Mouse (Mus musculus): ENCODE data around the gene Fopnl.

Fopnl gene

GRCm38 (mm10) chr16:14316884-14317876 lies at the start of gene Fopnl:
Fopnl (minus strand) TSS chr16:14317405.
- DNase-seq: peak; percentile 99

DNA sequence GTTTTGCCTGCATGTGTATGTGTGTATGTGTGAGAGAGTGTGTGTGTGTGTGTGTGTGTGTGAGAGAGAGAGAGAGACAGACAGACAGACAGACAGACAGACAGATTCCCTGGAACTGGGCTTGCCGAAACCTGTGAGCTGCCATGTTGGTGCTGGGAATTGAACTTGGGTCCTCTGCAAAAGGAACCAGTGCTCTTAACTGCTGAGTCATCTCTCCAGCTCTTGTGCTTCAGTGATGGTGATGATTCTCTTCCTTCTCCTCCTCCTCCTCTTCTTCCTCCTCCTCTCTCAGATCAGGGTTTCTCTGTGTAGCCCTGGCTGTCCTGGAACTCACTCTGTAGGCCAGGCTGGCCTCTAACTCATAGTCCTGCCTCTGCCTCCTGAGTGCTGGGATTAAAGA lies 48.8 kb upstream of the Fopnl start:
- DNase-seq: no peak

DNA sequence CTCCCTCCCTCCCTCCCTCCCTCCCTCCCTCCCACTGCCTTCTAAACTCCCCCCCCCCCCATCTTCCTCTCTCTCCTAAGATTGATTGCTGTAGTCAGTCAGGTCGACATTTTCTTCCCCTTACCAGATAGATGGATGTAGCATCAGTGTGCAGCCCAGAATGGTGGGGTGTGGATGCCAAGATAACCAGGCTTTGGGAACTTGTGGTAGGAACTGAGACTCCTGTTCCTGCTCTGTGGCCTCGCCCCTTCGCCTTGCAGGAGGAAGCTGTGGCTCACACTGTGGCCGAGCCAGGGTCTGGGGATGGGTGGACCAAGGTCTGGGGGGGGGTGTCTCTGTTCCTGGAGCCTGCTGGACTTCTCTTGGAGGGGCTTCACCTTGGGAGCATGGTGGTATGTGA lies 48.3 kb upstream of the Fopnl start:
- DNase-seq: no peak

DNA sequence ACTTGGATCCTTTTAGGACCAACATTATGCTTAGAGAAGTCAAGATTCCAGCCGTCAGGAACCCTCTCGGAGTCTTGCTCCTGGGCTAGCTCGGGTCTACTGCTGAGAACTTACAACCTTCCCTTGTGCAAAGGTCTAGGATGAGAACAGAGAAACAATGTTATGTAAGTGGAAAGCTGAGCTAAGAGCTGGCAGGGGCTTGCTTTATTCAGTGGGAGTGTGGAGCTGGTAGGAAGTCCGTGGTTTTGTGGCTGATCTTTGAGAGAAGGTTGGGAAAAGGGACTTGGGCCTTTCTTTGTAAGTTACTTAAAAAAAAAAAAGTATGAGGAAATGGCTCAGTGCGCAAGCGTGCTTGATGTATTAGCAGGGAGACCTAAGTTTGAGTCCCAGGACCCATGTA lies 46.9 kb upstream of the Fopnl start:
- DNase-seq: no peak

- no peak for DNase-seq
These were observed 46.3 kb upstream of the Fopnl start for GRCm38 (mm10) chr16:14363496-14363895.

DNA sequence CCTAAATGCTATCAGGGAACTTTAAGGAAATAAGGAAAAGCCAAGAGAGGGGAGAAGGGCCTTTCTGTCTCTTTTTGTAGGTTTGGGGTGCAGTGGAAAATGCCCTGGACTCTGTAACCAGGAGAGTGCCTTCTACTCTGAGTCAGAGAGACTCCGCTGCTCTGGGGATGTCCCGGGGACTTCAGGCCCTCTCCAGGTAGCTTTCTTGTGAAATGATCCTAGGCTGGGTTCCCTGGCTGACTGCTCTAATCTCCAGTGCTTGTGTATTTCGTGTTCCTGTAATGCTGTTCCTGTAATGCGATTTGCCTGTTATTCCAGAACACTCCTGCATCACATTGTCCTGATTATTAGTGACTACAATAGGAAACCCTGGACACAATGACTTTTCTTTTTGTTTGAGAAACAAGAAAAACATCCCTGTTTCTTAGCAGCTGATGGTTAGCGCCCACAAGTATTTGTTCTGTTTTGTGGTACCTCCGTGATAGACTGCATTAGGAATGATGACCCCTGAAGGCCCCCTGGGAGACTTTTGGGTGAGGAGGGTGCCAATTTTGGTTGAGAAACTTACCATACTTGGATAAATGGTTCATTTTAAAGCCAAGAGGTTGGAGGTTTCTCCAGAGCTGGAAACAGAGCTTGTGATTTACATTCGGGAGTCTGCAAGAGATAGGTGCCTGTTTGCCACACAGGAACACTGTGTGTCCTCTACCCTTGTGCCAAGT lies 45.1 kb upstream of the Fopnl start:
- DNase-seq: no peak

DNA sequence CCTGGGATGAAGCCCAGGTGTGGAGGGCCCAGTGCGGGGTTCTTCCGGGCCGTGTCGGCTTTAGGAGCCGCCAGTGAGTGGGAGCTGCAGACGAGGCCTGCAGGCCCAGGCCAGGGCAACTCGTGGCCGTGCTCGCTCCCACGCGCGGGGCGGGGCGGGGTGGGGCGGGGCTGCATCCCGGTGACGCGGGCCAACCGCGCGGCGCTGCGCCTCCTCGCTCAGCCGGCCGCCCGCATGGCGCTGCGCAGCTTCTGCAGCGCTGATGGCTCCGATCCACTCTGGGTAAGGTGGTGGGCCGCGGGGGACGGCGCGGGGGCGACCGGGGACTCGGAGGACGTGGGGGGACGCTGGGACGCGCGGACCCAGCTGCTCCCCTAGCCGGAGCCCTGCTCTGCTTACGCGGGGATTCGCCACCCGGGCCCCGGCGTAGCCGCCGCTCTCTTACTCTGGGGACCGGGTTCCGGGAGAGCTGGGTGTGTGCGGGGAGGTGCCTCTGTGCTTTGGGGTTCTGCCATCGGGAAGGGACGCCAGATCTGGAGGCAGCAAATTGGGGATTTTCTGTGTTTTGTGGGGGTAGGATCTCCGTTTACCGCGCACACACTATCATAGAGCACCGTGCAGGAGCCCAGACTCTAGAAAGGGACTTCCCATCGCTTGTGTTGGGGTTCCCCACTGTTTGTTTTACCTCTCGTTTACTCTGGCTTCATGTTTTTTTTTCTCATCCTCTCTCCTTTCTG lies 44.3 kb upstream of the Fopnl start, which contains the start of gene Abcc1:
Abcc1 (plus strand) TSS at position 197 of the 737 bp plus-strand sequence.
- peak; percentile 71 for DNase-seq

GRCm38 (mm10) chr16:14360931-14361330 lies 43.7 kb upstream of the Fopnl start:
- DNase-seq: peak; percentile 50

DNA sequence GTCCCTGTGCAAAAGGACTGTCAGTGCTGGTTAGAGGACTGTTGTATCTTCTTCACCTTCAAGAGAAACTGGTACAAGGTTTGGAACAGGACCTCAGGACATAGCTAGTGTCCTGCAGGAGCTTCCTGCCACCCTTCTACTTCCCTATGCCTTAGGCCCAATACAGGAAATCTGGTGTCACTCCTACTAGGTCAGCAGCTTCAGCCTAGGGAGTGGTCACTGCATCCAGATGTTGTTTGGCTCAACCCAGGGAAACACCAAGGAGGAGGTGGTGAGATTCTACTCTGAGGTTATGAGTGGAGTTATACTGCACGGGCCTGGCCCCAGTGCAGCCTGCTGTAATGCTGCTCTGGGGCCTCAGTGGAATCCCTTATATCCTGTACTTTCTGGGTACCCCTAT lies 41.3 kb upstream of the Fopnl start:
- no peak for DNase-seq

DNA sequence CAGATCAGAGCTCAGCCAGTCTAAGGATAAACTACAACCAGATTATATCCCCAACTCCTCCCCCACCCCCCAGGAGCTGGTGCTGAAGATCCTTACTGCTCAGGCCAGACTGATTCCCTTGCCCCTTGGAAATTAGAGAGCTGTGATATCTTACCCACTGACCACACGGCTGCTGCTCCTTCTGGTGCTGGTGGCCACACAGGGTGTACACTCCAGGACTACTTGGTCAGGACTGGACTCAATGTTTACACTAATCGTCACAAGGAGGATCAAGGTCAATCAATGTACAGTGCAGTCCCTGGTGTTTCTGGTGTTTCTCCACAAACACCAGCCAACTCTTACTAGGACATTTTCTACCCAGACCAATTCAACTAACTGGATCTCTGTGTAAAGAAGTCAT lies 40.7 kb upstream of the Fopnl start:
- no peak for DNase-seq

DNA sequence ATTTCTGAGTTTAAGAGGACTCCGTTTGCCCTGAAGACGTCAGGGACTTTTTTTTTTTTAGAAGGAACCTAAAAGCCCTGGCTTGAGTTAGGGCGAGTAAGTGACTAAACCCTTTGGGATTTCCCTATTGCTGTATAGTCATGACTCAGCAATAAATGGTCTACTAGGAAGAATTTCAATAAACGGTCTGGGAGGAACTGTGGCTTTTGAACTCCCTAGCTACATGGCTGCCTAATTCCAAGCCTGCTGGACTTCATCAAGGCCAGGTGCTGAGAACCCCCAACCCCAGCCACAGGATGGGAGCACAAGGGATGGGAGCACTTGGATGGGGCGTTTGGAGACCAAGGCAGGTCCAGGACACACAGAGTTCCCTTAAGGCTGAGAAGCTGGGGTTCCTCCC lies 35.5 kb upstream of the Fopnl start:
- DNase-seq: no peak

DNA sequence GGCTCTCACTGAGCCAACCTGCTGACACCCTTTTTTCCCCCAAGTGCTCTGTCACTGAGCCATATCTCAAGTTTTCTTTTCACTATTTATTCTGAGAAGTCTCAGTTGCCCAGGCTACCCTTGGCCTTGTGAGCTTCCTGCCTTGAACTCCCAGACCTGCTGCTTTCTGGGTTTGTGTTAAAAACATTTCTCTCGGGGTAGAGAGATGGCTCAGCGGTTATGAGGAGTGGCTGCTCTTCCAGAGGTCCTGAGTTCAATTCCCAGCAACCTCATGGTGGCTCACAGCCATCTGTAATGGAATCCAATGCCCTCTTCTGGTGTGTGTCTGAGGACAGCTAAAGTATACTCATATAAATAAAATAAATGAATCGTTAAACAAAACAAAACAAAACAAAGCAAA lies 35.0 kb upstream of the Fopnl start:
- DNase-seq: no peak

DNA sequence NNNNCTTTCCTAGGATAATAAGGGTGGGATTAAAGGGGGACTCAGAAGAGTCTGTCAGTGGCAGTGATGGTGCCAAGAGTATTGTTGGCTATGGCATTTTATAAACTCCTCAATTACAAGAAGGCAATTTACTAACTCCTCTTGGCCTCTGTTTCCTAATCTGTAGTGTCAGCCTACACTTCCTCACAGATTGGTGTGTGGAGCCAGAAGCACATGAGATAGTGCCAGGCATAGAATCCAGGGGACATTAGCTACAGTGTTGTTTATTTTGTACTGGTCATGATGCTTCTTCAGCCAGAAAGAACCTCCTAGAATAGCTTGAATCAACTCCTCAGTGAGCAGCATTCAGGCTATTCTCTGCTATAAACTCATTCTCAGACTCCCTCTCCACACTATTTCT lies 34.4 kb upstream of the Fopnl start:
- DNase-seq: no peak

GRCm38 (mm10) chr16:14344967-14345366 lies 27.8 kb upstream of the Fopnl start:
- DNase-seq: no peak

DNA sequence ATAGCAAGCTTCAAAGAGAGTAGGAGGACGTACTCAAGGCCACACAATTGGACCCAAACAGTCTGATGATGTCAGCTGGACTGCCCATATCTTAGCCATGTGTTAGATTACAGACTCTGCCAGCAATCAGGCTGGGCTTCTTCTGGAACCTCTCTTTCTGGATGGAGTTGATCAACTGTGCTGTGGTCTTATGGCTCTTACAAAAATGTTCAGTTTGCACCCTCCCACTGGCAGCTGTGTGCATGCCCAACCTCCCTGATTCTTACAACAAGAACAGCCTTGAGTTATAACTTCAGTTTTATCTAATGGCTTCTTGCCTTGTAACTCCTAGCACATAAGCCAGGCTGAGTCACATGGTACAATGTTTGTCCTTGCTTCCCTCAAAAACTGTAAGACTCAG lies 11.0 kb upstream of the Fopnl start:
- no peak for DNase-seq

- no peak for DNase-seq
These were observed 3.3 kb upstream of the Fopnl start for GRCm38 (mm10) chr16:14320494-14320893.

- DNase-seq: no peak
These were observed 2.5 kb upstream of the Fopnl start for GRCm38 (mm10) chr16:14319681-14320080.

DNA sequence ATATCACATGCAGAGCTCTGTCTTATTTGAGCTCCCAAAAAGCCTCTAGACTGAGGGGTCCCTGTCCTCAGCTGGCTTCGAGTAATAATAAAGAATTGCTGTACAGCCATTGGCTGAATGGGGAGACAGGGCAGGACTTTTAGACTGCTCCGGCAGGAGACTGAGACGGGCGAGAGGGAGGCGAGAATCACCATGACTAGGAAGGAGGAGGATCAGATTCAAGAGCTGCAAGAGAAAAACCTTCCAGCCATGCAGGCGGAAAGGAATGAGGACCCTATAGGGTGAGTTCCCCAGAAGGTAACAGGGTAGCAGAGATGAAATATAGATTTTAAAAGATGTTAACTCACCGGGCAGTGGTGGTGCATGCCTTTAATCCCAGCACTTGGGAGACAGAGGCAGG lies 4.3 kb downstream of the Fopnl start:
- no peak for DNase-seq

DNA sequence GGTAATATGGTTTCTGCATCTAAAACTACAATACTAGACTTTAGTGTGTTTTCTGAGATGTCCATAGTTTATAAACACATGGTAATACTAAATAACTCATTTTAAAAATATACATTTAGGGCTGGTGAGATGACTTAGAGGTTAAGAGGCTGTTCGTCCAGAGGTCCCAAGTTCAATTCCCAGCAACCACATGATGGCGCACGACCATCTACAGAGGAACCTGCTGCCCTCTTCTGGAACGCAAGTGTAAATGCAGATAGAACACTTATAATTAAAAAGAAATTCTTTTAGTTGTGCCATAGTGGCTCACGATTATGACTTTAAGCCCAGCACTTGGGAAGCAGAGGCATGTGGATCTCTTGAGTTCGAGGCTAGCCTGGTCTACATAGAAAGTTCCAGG lies 5.8 kb downstream of the Fopnl start:
- DNase-seq: peak; percentile 51

DNA sequence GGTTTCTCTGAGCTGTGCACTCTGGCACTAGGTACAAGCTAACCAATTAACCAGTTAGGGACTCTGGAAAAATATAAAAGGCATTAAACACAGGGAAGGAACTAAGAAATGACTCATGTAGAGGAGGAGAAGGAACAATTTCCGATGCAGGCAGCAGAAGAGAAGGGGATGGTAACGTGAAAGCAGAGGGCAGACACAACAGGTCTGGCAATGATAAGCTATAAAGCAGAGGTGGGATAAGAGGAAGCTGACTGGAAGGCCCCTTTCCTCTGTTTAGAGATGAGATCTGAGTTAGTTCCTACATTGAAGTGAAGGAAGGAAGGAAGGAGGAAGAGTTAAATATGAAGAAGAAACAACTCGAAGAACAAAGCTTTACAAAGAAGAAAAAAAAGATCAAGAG lies 7.4 kb downstream of the Fopnl start:
- no peak for DNase-seq

DNA sequence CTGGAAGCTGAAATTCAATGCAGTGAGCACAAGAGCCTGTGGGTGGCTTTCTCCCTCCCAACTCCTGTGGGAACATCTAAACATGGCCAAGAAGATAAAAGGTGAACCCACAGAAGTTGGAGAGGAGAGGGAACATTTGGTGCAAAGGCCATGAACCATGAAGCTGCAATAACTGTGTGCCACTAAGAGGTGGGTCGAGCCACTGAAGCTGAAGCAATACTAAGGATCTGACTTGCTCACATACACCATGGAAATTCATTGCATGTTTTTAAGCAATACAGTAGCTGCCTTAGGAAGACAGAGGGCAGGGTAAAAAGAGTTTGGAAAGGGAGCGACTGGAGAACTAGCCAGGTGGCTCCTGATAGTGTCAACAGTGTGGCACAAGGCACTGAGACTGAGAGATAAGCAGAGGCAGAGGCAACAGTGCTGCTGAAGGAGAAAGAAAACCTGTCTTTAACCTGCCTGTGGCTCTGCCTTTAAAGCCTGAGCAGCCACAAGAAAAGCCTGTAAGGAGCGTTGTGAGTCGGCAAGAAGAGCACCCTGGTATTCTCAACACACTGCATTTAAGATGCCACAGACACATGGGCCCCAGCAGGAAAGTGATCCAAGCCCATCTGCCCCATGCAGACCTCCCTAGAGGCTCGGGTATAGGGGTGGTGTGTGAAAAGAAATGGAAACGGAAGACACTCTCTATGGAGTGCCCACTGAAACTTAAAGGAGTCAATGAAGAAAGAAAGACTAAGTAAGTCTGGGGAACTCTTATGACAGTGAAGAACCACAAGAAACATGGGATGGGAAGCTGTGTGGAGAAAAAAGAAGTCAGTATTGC lies 8.7 kb downstream of the Fopnl start:
- no peak for DNase-seq

- DNase-seq: no peak
These were observed 9.8 kb downstream of the Fopnl start for GRCm38 (mm10) chr16:14307373-14307772.
